Mouse (Mus musculus) spleen, postnatal 4 days (tissue): ENCODE results near the gene Mrpl2.
A peak's percentile ranks its signal among the peaks of the same experiment; 100 is the strongest.

Experiments
- DNase-seq, 2 experiments: peaks; one replicate each; pipeline ENCODE4 v3.0.0; 2022; ENCODE audit warnings: low spot score in 2 of 2

Mrpl2 gene

GRCm38 (mm10) chr17:46667712-46668111 is 21.7 kb downstream of the Mrpl2 start:
- DNase-seq, result no peak

GRCm38 (mm10) chr17:46669911-46670310 is 23.9 kb downstream of the Mrpl2 start:
- DNase-seq, result no peak

- peak; percentile 88 to 92 for DNase-seq
Observed at GRCm38 (mm10) chr17:46673850-46674529, 28.0 kb downstream of the Mrpl2 start, which contains the start of gene Rrp36. TSS of gene Rrp36 (minus strand) at chr17:46674352.

GRCm38 (mm10) chr17:46674530-46675283 is 28.7 kb downstream of the Mrpl2 start:
- DNase-seq, result no peak

- no peak for DNase-seq
Observed at GRCm38 (mm10) chr17:46678416-46678815, 32.4 kb downstream of the Mrpl2 start, which contains the start of gene Mea1. TSS of gene Mea1 (plus strand) at chr17:46678793.

- DNase-seq, result no peak
Observed at GRCm38 (mm10) chr17:46678911-46679310, 32.9 kb downstream of the Mrpl2 start.

GRCm38 (mm10) chr17:46679843-46680759 is 34.1 kb downstream of the Mrpl2 start:
- DNase-seq, result peak; percentile 46 to 79

- DNase-seq, result peak; percentile 98 to 99
Observed at GRCm38 (mm10) chr17:46680760-46681373, 34.8 kb downstream of the Mrpl2 start, which contains the start of gene Klhdc3. TSS of gene Klhdc3 (minus strand) at chr17:46680914.

- DNase-seq, result no peak
Observed at GRCm38 (mm10) chr17:46681466-46682118, 35.6 kb downstream of the Mrpl2 start.

GRCm38 (mm10) chr17:46682654-46683389 is 36.8 kb downstream of the Mrpl2 start:
- DNase-seq, result no peak

GRCm38 (mm10) chr17:46685913-46686312 is 39.9 kb downstream of the Mrpl2 start:
- no peak for DNase-seq

GRCm38 (mm10) chr17:46690665-46691064 is 44.6 kb downstream of the Mrpl2 start:
- no peak for DNase-seq

GRCm38 (mm10) chr17:46691390-46691789 is 45.4 kb downstream of the Mrpl2 start:
- DNase-seq, result no peak

- DNase-seq, result no peak
Observed at GRCm38 (mm10) chr17:46694517-46695063, 48.6 kb downstream of the Mrpl2 start.

GRCm38 (mm10) chr17:46698515-46698914 is 52.5 kb downstream of the Mrpl2 start:
- no peak for DNase-seq

- no peak for DNase-seq
Observed at GRCm38 (mm10) chr17:46699245-46699644, 53.2 kb downstream of the Mrpl2 start.
